Mouse (Mus musculus) embryo, embryonic 11 days (tissue): Measurements from ENCODE around the gene Gtf3c5.

Source experiments
- DNase-seq: peaks from one replicate; pipeline ENCODE4 v3.0.0-alpha.2; 2015

The Gtf3c5 gene

GRCm38 (mm10) chr2:28583651-28584050 lies at the start of gene Gtf3c5:
TSS of gene Gtf3c5 (minus strand) at chr2:28583751.
- no peak for DNase-seq

GRCm38 (mm10) chr2:28633136-28633535 lies 49.6 kb upstream of the Gtf3c5 start:
- no peak for DNase-seq

- DNase-seq, result no peak
Observed at GRCm38 (mm10) chr2:28632626-28633025, 49.1 kb upstream of the Gtf3c5 start.

- peak; percentile 32 for DNase-seq
Observed at GRCm38 (mm10) chr2:28629911-28630381, 46.4 kb upstream of the Gtf3c5 start.

DNA sequence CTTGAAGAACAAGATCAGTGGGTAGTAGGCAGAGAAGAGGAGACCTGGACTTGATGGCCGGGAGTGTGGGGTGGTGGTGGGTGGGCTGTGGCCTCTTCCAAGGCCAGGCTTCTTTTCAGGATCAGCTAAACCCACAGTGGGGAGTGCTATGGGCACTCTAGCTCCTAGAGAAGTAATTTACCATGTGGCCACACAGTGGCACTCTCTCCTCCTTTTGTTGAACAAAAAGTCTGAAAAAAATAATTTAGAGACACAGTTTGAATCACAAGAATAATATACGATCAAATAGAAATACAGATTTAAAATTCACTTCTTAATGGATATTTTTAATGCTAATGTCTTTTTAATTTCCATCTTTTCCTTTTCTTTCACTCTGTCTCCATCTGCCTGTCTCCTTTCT lies 44.5 kb upstream of the Gtf3c5 start:
- DNase-seq, result no peak

- no peak for DNase-seq
Observed at GRCm38 (mm10) chr2:28626038-28626437, 42.5 kb upstream of the Gtf3c5 start.

DNA sequence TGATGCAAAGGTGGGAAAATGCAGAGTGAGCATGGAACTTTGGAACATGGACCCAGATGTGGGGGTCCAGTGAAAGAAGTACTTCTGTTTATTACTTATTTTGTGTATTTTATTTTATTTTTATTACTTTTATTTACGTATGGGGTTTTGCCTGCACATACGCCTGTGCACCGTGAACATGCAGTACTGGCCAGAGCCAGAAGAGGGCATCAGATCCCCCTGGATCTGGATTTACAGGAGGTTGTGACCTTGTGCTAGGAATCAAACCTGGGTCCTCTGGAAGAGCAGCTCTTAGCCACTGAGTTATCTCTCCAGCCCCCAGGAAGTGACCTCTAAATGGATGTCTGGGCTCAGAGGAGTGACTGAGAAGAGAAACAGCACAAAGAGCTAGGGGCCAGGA lies 41.3 kb upstream of the Gtf3c5 start:
- no peak for DNase-seq

DNA sequence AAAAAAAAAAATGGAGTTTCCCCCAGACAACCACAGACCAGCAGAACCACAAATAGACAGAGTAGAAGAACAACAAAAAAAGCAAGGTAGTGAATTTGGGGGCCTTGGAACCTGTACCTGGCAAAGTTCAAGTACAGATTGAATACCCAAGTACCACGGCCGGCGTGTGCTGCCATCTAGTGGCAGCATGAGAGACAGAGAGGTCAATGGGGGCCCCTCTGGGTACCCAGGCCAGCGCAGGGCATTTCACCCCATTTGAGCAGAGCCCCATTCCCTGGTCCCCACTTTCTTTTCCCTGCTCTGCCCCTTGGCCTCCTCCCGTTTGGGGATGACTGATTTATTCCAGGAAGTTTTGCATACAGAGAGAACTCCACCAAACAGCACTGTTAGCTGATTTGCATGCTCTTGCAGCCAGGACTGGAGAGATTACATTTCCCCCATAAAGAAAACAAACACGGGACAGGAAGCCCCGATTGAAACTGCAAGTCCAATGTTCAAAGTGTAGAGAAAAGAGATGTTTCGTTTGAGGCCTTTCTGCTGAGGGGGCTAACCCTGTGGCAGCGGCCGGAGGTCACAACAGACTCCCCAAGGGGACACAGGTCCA lies 39.1 kb upstream of the Gtf3c5 start:
- peak; percentile 75 for DNase-seq

GRCm38 (mm10) chr2:28621664-28622171 lies 38.2 kb upstream of the Gtf3c5 start, which contains the start of gene Gfi1b:
TSS of gene Gfi1b (minus strand) at chr2:28621982.
- DNase-seq, result no peak

- DNase-seq, result no peak
Observed at GRCm38 (mm10) chr2:28621111-28621510, 37.6 kb upstream of the Gtf3c5 start.

DNA sequence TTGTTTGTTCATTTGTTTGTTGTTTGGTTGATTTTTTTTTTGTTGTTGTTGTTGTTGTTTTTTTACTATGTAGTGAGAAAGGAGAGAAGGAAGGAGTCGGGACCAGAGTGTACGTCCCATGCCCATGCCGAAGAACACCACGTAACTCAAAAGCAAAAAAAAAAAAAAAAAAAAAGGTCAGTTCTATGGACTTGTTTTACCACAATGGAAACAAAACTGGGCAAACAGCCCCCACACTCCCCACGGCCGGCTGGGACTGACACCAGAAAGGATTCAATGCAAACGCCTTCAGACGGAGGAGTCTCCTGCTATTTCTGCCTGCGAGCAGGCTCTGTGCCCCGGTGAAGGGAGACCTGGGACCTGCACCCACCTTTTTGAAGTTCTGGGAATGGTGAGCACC lies 37.0 kb upstream of the Gtf3c5 start:
- DNase-seq, result no peak

DNA sequence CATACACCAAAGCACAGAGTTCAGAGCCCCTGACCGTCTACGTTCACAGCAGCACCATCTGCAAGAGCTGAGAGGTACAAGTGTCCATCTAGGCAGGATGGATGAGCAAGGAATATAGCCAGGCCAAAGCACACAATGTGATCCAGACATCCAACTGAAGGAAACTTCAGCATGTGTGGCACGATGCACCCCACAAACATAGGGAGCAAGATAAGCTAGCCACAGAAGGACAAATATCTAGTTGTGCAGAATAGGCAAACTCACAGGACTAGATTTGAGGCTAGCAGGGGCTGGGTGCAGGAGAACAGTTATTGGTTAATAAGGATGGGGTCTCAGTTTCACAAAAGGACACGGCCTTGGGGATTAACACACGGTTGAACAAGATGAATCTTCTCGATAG lies 35.8 kb upstream of the Gtf3c5 start:
- DNase-seq, result no peak

DNA sequence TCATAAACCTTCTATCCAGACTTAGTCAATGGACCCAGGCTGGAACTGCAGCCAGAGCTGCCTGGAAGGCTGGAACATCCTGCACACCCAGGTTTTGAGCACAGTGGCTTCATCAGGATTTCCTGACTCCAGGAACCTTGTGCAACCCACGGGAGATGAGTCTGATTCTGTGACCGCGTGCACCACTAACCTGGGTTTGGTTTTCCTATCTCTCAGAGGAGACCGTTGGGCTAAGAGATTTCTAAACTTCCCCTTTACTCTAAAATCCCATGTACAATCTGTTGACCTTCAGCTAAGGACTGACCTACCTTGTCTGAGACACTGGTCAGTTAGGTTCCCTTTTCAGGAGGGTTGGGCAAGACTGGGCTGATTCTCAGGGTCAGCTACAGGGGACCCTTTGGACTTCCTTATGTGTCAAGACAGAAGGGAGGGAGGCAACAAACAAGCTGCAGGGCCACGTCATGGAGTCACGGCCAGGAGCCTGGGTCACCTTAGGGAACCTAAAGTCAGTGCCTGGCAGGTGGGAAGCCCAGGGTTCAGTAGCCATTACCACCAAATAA lies 35.3 kb upstream of the Gtf3c5 start:
- DNase-seq, result no peak

DNA sequence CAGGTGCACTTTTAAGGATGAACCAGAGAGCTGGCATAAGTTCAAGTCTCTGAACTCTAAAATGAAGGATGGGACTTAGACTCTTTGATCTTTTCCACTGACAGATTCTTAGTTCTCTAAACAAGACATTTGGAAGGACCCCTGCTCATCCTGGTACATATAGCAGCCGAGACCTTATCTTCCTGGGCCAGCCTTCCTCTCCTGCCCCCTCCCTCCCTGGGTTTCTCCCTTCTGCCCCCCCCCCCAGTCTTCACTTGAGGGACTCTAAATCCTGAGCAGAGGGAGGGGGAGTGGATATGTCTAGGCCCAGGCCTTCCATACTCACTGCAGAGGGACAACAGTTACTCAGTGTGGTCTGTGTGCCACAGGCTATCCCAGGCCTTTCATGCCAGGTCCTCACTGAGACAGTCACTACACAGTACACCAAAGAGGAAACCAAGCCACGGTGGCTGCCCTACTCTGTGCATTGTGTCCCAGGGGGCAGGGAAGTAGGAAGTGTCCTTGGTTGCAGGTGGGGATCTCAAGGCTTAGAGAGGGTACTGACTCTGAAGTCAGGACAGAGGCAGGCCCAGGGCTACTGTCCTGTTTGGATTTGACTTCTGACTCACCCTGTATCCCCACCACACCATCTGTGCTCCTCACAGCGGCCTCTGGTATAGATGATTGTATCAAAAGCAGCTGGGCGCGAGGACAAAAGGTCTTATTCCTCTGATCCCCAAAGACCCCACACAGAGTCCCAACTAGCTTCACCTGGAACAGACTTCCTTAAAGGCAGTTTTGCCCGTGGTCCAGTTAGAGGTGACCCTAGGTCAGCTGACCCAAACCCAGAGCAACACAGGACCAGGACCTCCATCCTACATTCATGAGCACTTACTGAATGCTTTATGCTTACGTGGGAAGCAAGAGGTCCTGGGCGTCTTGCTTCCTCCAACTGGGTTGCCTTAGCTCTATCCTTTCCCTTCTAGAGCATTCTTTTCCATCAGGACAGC lies 34.2 kb upstream of the Gtf3c5 start:
- no peak for DNase-seq

- DNase-seq, result no peak
Observed at GRCm38 (mm10) chr2:28616874-28617273, 33.3 kb upstream of the Gtf3c5 start.

DNA sequence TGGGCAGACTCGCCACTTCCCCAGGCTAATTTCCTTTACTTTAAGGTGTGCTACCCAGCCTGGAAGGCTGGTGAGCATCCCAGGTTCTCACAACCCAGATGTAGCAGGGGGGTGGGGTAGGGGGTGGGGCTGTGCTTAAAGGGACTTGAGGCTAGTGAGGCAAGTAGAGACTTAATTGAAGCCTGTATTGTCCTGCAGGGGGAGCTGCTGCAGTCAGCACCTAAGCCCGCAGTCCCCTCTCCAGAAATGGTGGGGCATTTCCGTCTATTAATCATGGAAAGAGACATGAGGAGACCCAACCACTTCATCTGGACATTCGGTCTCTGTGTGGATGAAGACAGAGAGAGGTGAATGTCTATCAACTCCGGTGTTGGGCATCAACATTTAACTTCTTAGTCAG lies 32.8 kb upstream of the Gtf3c5 start:
- no peak for DNase-seq

GRCm38 (mm10) chr2:28613599-28613998 lies 30.0 kb upstream of the Gtf3c5 start:
- DNase-seq, result no peak

DNA sequence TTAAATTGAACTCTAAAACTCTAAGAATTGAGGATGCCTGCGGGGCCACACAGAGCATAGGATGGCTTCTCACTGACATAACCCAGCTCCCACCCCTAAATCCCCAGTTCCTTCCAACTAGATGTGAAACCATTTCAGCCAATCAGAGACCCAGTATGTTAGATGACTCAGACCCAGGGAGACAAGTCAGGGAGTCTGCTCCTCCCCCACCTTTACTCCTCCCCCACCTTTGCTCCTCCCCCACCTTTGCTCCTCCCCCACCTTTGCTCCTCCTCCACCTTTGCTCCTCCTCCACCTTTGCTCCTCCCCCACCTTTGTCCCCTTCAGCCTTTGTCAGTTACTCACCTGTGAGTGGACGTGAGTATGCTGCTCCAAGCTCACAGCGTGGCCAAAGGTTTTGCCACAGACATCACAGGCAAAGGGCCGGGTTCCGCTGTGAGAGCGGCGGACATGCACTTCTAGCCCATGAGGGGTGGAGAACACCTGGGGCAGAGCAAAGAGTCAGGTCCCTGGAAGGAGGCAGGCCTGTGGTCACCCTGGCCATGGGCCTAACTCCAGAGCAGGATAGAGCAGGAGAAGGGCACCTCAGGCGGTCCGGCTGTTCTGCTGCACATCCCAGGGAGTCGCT lies 29.0 kb upstream of the Gtf3c5 start:
- DNase-seq, result no peak

GRCm38 (mm10) chr2:28611407-28611787 lies 27.8 kb upstream of the Gtf3c5 start:
- no peak for DNase-seq

- no peak for DNase-seq
Observed at GRCm38 (mm10) chr2:28610716-28611406, 27.3 kb upstream of the Gtf3c5 start.

DNA sequence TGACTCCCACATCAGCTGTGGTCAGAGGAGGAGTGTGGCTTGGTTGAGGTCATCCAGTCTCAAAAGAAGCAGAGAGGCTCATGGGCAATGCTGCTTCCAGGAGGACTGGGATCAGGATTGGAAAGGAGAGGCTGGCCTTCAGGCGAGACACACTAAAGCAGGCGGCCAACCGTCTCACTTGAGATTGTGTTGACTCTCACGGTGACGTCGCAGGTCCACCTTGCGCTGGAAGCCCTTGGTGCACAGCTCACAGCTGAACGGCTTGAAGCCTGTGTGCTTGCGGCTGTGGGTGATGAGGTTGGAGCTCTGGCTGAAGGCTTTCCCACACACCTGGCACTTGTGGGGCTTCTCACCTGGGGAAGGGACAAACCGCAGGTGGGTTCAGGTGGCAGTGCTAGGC lies 26.3 kb upstream of the Gtf3c5 start:
- DNase-seq, result no peak
